Mouse (Mus musculus) frontal cortex, postnatal 14 days (tissue): ENCODE measurements around the gene Zfp12.
"Not testable (repeated sequence)": the region's sequence is repeated elsewhere in the genome, so short reads cannot be mapped to it uniquely, and the experiment has no call there.

Experiments used
- DNase-seq, 2 experiments: peaks; one replicate each; pipeline ENCODE4 v3.0.0; 2022; ENCODE audit warnings: low spot score in 2 of 2

Gene Zfp12

GRCm38 (mm10) chr5:143235028-143235693, at the start of gene Zfp12:
Gene Zfp12 (plus strand): TSS chr5:143235163.
- peak; percentile 91 to 92 for DNase-seq

GRCm38 (mm10) chr5:143188014-143188413, 46.9 kb upstream of the Zfp12 start:
- not testable (repeated sequence) for DNase-seq

DNA sequence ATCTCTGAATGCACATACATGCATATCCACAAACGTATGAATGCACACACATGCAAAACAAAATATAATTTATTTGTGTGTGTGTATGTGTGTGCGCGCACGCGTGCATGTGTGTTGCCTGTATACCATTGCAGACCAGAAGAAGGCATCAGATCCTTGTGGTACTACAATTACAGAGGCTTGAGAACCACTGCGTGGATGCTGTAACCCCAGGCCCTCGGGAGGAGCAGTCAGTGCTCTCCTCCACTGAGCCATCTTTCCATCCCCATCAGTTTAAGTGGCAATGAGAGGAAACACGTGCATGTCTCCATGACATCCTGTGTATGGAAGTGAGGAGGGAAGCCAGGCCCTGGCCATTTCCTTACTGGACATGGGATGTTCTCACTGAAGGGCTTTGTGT, 42.2 kb upstream of the Zfp12 start:
- DNase-seq = no peak

GRCm38 (mm10) chr5:143194747-143195146, 40.2 kb upstream of the Zfp12 start:
- DNase-seq = not testable (repeated sequence)

- no peak for DNase-seq
Measured at GRCm38 (mm10) chr5:143195166-143195565, 39.8 kb upstream of the Zfp12 start.

DNA sequence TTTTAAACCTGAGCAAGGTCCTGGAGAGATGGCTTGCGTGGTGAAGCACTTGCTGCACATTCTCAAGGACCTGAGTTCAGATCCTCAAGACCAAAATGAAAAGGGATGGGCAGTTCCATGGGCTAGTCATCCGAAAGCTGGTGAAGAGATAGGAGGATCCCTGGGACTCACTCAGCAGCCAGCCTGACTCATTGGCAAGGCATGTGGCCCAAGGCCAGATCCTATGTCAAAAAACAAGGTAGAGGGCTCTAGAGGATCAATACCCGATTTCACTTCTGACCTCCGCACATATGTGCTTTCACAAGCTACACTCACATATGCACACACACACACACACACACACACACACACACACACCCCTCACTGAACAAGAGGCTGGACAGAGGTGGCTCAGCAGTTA, 38.5 kb upstream of the Zfp12 start:
- no peak for DNase-seq

GRCm38 (mm10) chr5:143205015-143205414, 29.9 kb upstream of the Zfp12 start:
- DNase-seq = no peak

DNA sequence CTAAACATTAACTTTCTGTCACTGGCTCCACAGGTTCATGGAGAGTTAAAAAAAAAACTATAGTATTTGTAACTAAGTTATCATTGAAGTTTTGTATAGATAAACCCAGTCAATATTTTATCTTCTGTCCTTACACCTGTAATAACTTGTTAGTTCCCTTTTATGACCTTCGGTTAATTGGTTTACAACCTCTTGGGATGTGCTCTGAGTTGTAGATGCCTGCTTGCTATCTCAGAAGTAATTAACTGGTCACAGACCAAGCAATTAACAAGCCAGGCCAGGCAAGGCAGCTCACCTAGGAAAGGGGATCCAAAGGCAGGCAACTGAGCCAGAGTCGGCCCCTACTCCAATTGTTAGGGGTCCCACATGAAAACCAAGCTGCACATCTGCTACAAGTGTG, 21.1 kb upstream of the Zfp12 start:
- DNase-seq = no peak

GRCm38 (mm10) chr5:143220996-143221395, 14.0 kb upstream of the Zfp12 start:
- DNase-seq = no peak

DNA sequence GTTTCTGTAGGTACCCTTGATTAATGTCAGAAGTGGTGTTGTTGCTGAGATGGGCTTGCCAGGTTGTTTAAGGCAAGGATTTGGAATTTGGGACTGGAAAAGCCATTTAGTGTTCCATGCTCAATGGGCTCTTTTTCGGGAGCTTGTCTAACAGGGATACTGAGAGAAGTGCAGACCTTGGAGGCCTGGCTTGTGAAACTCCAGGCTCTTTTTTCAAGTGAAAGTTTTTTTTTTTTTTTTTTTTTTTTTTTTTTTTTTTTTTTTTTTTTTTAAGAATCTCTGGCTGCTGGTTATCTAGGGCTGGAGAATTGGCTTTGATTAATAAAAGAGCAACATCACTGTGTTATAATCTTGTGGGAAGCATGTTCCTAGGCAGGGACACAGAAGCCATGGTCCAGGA, 12.7 kb upstream of the Zfp12 start:
- no peak for DNase-seq

DNA sequence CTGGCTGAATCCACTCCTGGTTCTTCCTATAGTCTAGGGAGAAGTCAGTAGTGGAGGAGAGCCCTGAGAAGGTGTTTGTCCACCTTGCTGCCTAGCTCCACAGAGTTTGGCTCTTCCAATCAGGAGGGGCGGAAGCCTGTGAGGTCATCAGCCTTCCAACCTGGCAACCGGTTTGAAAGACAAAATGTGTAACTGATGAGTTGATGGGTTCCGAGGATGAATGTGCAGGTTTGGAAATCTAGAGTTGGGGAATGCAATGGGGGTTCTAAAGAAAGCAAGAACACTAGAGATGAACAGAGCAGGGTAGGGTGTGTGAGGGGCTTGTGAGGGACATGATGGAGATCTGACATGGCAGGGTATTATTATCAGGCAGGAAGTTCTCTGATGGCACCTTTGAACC, 8.2 kb upstream of the Zfp12 start, which contains the start of gene Spdye4a:
Gene Spdye4a (minus strand): TSS at position 101 of the 400 bp plus-strand sequence.
- no peak for DNase-seq

GRCm38 (mm10) chr5:143236036-143236435, 1.1 kb downstream of the Zfp12 start:
- DNase-seq = no peak

- DNase-seq = no peak
Measured at GRCm38 (mm10) chr5:143244926-143245325, 10.0 kb downstream of the Zfp12 start.

- no peak for DNase-seq
Measured at GRCm38 (mm10) chr5:143252039-143252438, 17.1 kb downstream of the Zfp12 start.

DNA sequence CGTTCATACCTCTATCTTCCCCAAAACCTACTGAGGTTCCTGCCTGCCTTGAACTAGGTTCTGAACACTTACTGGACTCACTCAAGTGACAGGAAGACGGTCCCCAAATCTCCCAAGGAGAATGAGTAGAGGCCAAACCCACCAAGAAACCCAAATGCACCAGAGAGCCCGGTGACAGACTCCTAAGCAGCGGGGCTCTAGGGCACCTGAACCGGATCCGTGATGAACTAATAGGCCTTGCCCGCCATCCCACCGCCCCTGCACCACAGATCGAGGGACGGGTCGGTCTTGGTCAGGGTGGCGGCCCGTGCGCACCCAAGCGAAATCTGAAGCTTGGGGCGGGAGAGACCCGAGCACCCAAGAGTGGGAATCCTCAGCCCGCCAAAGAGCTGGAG, 17.8 kb downstream of the Zfp12 start:
- DNase-seq = peak in 1 of 2 experiments; percentile 8

DNA sequence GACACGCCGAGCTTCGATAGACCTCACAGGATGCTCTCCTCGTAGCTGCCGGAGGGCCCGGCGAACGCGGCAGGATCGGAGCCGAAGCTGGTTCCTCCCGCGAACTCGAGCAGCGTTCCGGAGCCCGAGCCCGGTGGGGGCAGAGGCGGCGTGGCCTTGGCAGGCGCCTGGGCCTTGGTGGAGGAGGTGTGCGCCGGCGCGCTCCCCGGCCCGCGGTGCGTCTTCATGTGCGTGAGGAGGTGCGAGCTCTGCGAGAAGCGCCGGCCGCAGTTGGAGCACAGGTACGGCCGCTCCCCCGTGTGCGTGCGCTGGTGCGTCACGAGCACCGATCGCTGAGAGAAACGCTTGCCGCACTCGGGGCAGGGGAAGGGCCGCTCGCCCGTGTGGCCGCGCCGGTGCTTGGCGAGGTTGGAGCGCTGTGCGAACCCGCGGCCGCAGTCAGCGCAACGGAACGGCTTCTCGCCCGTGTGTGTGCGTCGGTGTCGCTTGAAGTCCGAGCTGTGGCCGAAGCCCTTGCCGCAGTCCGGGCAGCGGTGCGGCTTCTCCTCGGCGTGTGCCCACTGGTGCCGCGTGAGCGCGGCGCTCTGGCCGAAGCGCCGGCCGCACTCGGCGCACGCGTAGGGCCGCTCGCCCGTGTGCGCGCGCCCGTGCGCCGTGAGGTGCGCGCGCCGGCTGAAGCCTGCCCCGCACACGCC, 18.4 kb downstream of the Zfp12 start:
- no peak for DNase-seq

DNA sequence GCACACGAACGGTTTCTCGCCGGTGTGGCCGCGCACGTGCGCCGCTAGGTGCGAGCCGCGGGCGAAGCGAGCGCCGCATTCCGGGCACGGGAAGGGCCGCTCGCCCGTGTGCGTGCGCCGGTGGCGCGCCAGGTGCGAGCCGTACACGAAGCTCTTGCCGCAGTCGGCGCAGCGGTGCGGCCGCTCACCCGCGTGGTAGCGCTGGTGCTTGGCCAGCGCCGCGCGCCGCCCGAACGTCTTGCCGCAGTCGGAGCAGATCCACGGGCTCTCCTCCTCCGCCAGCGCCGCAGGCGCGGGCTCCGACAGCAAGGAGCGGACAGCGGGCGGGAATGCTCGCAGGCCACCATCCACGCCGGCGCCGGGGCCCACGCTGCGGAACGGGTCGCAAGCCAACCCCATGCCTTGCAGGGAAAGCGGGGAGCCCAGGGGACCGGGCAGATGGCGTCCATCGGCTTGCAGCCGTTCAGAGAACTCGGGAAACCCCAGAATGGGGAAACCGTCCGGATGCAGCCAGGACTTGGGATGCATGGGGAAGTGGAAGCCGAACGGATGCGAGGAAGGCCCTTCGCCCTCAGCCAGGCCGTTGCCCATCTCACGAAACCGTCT, 19.0 kb downstream of the Zfp12 start:
- no peak for DNase-seq

GRCm38 (mm10) chr5:143254487-143255130, 19.6 kb downstream of the Zfp12 start:
- DNase-seq = no peak

- DNase-seq = no peak
Measured at GRCm38 (mm10) chr5:143255131-143255519, 20.2 kb downstream of the Zfp12 start.

GRCm38 (mm10) chr5:143255802-143256201, 20.8 kb downstream of the Zfp12 start:
- DNase-seq = no peak

- no peak for DNase-seq
Measured at GRCm38 (mm10) chr5:143261636-143262035, 26.7 kb downstream of the Zfp12 start.

DNA sequence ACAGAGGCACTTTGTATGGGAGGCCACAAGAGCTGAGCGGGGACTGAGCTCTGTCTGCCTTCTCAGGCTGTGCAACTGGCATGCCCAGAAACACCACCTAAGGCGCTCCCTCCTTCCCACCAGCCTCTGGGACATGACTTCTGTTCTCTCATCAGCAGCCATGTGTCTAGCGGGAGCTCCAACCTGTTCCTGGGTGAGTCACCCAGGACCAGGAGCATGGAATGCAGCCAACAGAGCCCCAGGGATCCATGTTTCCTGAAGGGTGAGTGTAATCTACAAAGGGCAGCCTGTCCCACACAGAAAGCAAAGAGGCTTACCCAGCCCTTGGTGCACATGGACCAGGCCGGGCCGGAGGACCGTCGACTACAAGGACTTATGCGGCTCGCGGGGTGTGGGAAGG, 29.7 kb downstream of the Zfp12 start:
- no peak for DNase-seq
